Mouse (Mus musculus): ENCODE results near the gene Klhl21. TPM values are rescaled to one million over a fixed set of nuclear protein-coding genes. Genes with fewer than 3 reads are reported as not detected.

Gene Klhl21
- total RNA-seq, 1 experiment from 2014 or later: 28.5 TPM

Other genes with a start within 250 kb of the Klhl21 start
- gene Camta1, start 146.9 kb upstream of the Klhl21 start, total RNA-seq (2021): 15.0 and 37.3 TPM in 2 replicates
- 104 and 112 TPM in 2 replicates for gene Dnajc11, start 75.1 kb upstream of the Klhl21 start, total RNA-seq (2021)
- 24.3 and 32.8 TPM in 2 replicates for gene Thap3, start 19.8 kb upstream of the Klhl21 start, total RNA-seq (2021)
- 14.4 and 19.0 TPM in 2 replicates for gene Phf13, start 12.5 kb upstream of the Klhl21 start, total RNA-seq (2021)
- gene Zbtb48, start 18.9 kb downstream of the Klhl21 start, total RNA-seq (2021): 11.0 and 11.6 TPM in 2 replicates
- gene Tas1r1, start 29.8 kb downstream of the Klhl21 start, total RNA-seq (2021): 0.09 TPM in 1 of 2 replicates, not detected in the other
- gene Nol9, start 30.5 kb downstream of the Klhl21 start, total RNA-seq (2021): 26.6 and 29.1 TPM in 2 replicates
- 12.9 and 15.6 TPM in 2 replicates for gene Plekhg5, start 63.7 kb downstream of the Klhl21 start, total RNA-seq (2021)
- 1.5 and 2.0 TPM in 2 replicates for gene Tnfrsf25, start 107.1 kb downstream of the Klhl21 start, total RNA-seq (2021)
- 1.2 TPM in 2 replicates for gene Espn, start 143.6 kb downstream of the Klhl21 start, total RNA-seq (2021)
- not detected in 2 replicates for gene Hes2, start 150.1 kb downstream of the Klhl21 start, total RNA-seq (2021)
- 34.6 and 39.9 TPM in 2 replicates for gene Acot7, start 169.3 kb downstream of the Klhl21 start, total RNA-seq (2021)

All from adrenal gland, postnatal 25 days (tissue).